Mouse (Mus musculus) R1 (cell line): ENCODE data around the gene Pigp.

Experiments used
- DNase-seq: peaks from one replicate; pipeline ENCODE4 v3.0.0-alpha.2; 2018; ENCODE audit warnings: low read depth, low spot score

Pigp gene

GRCm38 (mm10) chr16:94323681-94324080, 48.0 kb downstream of the Pigp start:
- peak; percentile 66 for DNase-seq

- DNase-seq = no peak
Observed at GRCm38 (mm10) chr16:94320223-94320622, 51.4 kb downstream of the Pigp start.

- no peak for DNase-seq
Observed at GRCm38 (mm10) chr16:94317752-94318151, 53.9 kb downstream of the Pigp start.

- DNase-seq = no peak
Observed at GRCm38 (mm10) chr16:94315215-94315614, 56.4 kb downstream of the Pigp start.

DNA sequence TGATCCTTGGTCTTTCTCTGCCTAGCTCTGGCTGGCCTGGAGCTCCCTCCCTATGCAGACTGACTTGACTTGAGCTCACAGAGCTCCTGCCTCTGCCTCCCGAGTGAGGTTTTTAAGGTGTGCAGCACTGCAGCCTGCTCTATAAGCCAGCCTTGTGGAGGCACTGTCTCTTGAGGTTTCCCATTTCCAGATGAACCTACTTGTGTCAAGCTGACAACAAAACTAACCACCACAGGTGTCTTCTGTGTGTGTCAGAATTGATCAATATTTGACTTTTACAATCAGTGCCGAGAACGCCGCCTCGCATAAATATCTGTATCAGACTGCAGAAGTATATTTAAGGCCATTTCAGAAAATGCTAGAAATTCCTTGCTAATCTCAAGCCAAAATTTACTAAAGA, 57.0 kb downstream of the Pigp start:
- no peak for DNase-seq

DNA sequence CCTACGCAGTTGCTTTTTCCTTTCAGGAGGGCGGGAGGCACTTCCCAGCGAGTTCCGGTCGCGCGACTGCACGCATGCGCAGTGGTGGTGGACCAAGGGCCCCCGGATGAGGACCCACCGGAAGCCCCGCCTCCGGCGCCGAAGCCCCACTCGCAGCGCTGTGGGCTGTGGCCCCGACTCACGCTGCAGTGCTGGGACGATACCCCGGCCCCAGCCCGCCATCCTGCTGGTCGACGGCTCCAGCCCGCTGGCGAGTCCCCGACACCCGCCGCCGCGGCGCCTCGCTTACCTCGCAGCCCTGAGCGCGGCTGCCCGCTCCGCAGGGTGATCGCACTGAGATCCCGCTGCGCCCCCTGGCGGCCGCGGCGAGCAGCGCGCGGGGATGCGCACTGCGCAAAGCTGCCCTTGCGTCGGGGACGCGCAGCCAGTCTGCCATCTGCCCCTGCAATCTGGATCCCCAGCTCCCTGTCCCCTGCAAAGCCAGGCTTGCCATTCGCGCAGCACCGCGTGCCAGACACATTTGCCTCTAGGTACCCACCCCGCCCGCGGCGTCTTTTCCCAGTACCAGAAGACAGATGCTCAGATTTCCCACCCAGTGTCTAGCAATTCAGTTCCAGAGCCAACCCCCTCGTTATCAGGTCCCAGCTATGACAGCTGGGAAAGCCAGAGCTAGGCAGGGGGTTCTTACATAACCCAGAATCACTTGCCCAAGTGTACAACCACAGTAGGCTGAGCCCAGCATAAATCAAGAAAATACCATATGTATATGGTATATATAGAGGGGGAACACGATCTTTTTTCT, 58.2 kb downstream of the Pigp start, which contains the start of gene Hlcs:
TSS of gene Hlcs (minus strand) at position 343 of the 802 bp plus-strand sequence.
- peak; percentile 95 for DNase-seq

DNA sequence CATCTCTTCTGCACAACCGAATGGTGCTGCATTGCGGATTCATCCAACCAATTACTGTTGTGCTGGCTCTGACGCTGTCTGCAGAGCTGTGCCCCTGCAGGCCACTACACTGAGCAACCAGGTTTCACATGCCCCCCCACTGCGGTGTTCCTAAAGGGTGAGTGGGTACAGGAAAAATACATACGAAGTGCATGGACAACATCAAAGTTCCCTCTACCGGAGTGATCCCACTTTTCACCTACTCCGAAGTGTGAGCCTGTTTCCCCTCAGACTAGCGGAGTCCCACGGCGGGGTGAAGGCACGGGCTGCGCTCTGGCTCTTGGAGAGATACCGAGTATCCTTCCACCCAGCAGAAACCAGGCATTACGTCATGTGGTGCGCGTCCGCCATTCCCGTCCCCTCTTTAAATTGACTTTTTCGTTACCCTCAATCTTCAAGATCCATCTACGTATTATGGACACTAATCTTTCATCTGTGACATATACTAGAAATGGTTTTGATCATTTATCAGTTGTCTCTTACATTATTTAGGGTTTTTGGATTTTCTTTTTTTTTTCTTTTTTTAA, 58.9 kb downstream of the Pigp start:
- DNase-seq = peak; percentile 91

DNA sequence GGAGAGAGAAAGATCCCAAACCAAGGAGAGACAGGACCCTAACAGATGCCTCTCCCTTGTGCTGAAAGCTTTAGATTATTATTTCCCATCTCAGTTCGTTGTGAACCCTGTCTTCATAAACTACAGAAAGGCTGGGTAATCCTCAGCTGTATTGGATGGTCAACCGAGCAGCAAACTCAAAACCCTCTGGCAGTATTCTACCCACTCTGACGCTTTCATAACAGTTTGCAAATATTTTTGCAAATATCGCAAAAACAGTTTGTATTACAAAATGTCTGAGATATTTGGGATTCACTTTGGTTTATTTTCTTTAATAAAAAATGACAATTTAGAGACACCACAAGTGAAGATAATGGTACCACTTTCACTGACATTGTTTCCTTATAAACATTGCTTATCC, 59.7 kb downstream of the Pigp start:
- no peak for DNase-seq

DNA sequence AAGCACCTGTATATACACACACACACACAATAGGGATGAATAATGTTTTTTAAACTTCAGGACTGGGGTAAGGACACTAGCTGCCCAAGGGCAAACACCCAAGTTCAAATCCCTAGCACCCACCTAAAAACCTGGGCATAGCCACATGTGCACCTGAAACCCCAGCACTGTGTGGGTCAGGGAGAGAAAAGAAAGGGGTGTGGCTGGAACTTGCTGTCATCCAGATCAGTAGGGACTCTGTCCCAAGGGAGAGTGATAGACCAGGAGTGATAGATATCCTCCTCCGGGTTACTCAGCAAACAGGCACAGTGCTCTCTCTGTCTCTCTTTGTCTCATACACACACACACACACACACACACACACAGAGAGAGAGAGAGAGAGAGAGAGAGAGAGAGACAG, 60.2 kb downstream of the Pigp start:
- DNase-seq = no peak

GRCm38 (mm10) chr16:94309025-94309424, 62.6 kb downstream of the Pigp start:
- no peak for DNase-seq
